10 mouse cellular contexts compared by ENCODE assay signal in genomic region chr1:184060381-184060780, GRCm38 (mm10). TPM values are rescaled to one million over a fixed set of nuclear protein-coding genes. Genes with fewer than 3 reads are reported as not detected.
DNase-seq lines count a peak whose midpoint lies in the region; ATAC-seq lines count a peak whose summit lies in the region.
"Had no signal": no experiment of that assay in that cellular context is flagged by ENCODE, and none has a peak within 500 bp of the region (broad histone marks: within the 10 kb centered on the region; RNA-seq: fewer than 3 reads in every experiment).

No protein-coding gene starts in this region.

- no peak overlapping the region for H3K4me2 ChIP-seq in liver, embryonic 16.5 days (ENCODE audit: low read depth, low read length)

- H3K9me3 ChIP-seq in liver, embryonic 16.5 days (replicated peaks; ENCODE audit: control insufficient read depth, low read length): no peaks in the 10 kb centered on the region
- H3K9me3 ChIP-seq: hindbrain, embryonic 10.5 days had no signal

- H3K27ac ChIP-seq in liver, embryonic 16.5 days (ENCODE audit: low read length): no peak overlapping the region; the same call in 1 of the 2 replicates
- H3K27ac ChIP-seq: hindbrain, embryonic 10.5 days; macrophage had no signal

- WGBS in liver, embryonic 16.5 days (ENCODE audit: insufficient replicate concordance): 64% methylated on average over 9 of the region's 9 CpGs

- peak; percentile 65 for DNase-seq in urinary bladder, postnatal 14 days (ENCODE audit: low spot score)
- DNase-seq in urinary bladder, postnatal 10 days (ENCODE audit: low spot score): no peak
- DNase-seq in heart, postnatal 4 days: peak; percentile 58
- peak; percentile 44 to 53 for DNase-seq in urinary bladder, postnatal 36 days (ENCODE audit: low spot score in 2 of 2)
- no peak for DNase-seq in spleen, adult 12 weeks (ENCODE audit: low spot score)
- no peak for DNase-seq in thymus, postnatal 14 days

- no peaks in the 10 kb centered on the region for H3K27me3 ChIP-seq in liver, embryonic 16.5 days (ENCODE audit: control insufficient read depth, insufficient read depth, low read depth, low read length)

- ATAC-seq in liver, embryonic 16.5 days (ENCODE audit: low read depth): peak; percentile 64
- ATAC-seq in granulocyte monocyte progenitor cell, adult 5-6 weeks (replicated peaks; ENCODE audit: poor library complexity, severe bottlenecking): no peak

- H3K4me1 ChIP-seq in liver, embryonic 16.5 days (ENCODE audit: control insufficient read depth, low read depth, low read length): peaks cover 3% of the 10 kb centered on the region

- no peak overlapping the region for H3K9ac ChIP-seq in liver, embryonic 16.5 days (ENCODE audit: low read depth, low read length)

- H3K36me3 ChIP-seq in liver, embryonic 16.5 days (ENCODE audit: control insufficient read depth, insufficient read depth): no peaks in the 10 kb centered on the region
- H3K36me3 ChIP-seq: hindbrain, embryonic 10.5 days had no signal

- H3K4me3 ChIP-seq in liver, embryonic 16.5 days (ENCODE audit: low read depth, low read length): no peak overlapping the region
- H3K4me3 ChIP-seq: hindbrain, embryonic 10.5 days had no signal

RNA-seq across cellular contexts. Expression of gene 1700056E22Rik, which starts 26.3 kb away (rescaled TPM):
- 1 to 10 TPM; 1.8 to 2.6 TPM for total RNA-seq in heart, postnatal 4 days (2021)
- 0.48 and 0.50 TPM in 2 replicates for polyA plus RNA-seq in liver, embryonic 16.5 days (2015; fragmentation: Nextera tagmentation; extraction: Ambion mirVana)
- not detected in 2 replicates for total RNA-seq in granulocyte monocyte progenitor cell, adult 5-6 weeks (2014; fragmentation: Nextera tagmentation)
- 0.95 TPM in 1 of 2 replicates, not detected in the other for total RNA-seq in granulocyte monocyte progenitor cell, adult 5-6 weeks (2017)

RNA-seq across cellular contexts. Expression of gene Dusp10, which starts 47.3 kb away (rescaled TPM):
- 10 to 100 TPM; 11.3 to 13.8 TPM for total RNA-seq in heart, postnatal 4 days (2021)
- 2.5 and 2.9 TPM in 2 replicates for polyA plus RNA-seq in liver, embryonic 16.5 days (2015; fragmentation: Nextera tagmentation; extraction: Ambion mirVana)
- 0.96 and 1.4 TPM in 2 replicates for total RNA-seq in granulocyte monocyte progenitor cell, adult 5-6 weeks (2014; fragmentation: Nextera tagmentation)
- 2.8 and 5.8 TPM in 2 replicates for total RNA-seq in granulocyte monocyte progenitor cell, adult 5-6 weeks (2017)

Comparison
In these comparisons a context has a peak if more than half of its experiments do, and no peak if none do; other contexts are left out.
1. DNase-seq: peak in urinary bladder, postnatal 14 days (single experiment), heart, postnatal 4 days (single experiment) and urinary bladder, postnatal 36 days (2 of 2); none in urinary bladder, postnatal 10 days (single experiment), spleen, adult 12 weeks (single experiment) and thymus, postnatal 14 days (single experiment).